Mouse (Mus musculus): ENCODE data around the gene Sult1a1. TPM values are rescaled to one million over a fixed set of nuclear protein-coding genes. Genes with fewer than 3 reads are reported as not detected.
"Not testable (repeated sequence)": the region's sequence is repeated elsewhere in the genome, so short reads cannot be mapped to it uniquely, and the experiment has no call there.

The Sult1a1 gene
- total RNA-seq, 2 experiments from 2014 or later: 24.0 to 45.6 TPM

DNA sequence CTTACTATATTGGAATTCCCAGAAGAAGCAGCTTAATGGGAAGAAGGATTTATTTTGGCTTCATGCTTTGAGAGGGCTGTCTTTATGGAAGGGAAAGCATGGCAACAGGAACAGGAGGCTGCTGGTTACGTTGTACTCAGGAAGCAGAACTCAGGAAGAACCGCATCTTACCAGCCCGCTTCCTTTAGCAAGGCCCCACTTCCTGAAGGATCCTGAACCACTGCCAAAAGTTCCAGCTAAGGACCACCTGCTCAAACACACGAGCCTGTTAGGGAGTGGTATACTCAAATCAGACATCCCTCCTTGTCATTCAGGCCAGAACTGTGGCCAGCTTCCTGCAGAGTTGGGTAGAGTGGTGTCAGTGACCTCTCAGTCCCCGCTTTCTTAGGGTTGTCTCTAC lies 7.8 kb downstream of the Sult1a1 start:
- no peak for DNase-seq (ENCODE audit: low spot score in 2 of 2)

- no peak for DNase-seq (ENCODE audit: low spot score in 2 of 2)
Observed at GRCm38 (mm10) chr7:126667495-126668090, 8.6 kb downstream of the Sult1a1 start.

DNA sequence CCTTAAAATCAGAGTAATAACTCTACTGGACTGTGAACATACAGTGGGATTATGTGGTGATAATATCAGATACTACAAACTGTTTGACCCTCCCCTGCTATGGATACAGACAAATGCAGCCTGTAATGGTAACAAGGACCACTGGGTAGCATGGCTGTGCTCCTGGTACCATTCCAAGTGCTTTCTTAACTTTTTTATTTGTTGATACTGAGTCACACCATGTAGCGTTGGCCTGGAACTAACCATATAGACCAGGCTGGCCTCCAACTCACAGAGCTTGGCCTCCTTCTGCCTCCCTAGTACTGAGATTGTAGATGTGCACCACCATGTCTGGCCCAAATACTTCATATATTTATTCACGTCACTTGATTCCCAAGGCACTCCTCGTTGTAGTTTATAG lies 11.0 kb downstream of the Sult1a1 start:
- no peak for DNase-seq (ENCODE audit: low spot score in 2 of 2)

DNA sequence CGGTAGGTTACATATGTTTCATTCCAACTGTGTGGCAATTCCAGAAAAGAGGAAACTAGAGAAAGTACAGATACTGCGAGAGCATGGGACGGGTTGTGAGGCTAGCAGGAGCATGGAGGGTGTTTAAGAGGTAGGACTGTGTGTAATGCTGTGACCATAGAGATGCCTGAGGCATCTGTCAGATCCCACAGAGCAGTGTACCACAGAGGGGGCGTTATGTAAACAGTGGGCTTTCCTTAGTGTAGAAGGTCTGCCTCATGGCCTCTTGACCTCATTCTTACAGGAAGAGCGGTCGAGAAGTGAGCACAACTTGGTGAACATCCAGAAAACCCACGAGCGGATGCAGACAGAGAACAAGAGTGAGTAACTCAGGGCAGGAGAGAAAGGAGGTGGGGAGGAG lies 12.6 kb downstream of the Sult1a1 start:
- DNase-seq (ENCODE audit: low spot score in 2 of 2): no peak

- DNase-seq (ENCODE audit: low spot score in 2 of 2): no peak
Observed at GRCm38 (mm10) chr7:126659771-126660170, 16.5 kb downstream of the Sult1a1 start.

DNA sequence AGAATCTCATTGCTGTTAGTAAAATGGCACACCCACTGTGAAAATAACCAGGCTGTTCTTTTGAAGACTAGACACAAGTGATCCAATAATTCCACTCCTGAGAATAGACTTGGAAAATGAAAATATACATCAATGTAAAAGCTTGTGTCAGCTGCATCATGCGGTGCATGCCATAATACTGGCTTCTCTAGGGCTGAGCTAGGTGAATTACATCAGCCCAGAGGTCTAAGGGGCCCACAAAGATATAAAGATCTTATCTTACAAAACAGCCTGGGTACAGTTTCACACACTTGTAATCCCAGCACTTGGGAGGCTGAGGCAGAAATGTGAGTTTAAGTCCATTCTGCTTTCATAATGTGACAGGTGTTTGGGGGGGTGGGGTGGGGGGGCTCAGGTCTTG lies 18.7 kb downstream of the Sult1a1 start:
- no peak for DNase-seq (ENCODE audit: low spot score in 2 of 2)

DNA sequence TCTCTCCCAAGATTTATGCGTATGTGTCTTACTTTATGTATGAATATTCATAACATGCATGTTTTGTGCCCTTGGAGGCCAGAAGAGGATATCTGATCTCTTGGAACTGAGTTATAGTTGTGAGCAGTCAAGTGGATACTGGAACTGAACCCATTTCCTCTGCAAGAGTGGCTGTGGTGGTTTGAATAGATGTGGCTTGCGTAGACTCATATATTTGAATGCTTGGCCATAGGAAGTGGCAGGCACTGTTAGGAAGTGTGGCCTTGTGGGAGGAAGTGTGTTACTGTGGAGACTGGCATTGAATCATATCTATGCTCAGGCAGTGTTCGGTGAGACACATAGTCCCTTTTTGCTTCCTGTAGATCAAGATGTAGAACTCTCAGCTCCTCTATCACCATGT lies 20.5 kb downstream of the Sult1a1 start:
- DNase-seq (ENCODE audit: low spot score in 2 of 2): no peak

- DNase-seq (ENCODE audit: low spot score in 2 of 2): no peak
Observed at GRCm38 (mm10) chr7:126653991-126654390, 22.2 kb downstream of the Sult1a1 start.

GRCm38 (mm10) chr7:126650852-126651251 lies 25.4 kb downstream of the Sult1a1 start:
- DNase-seq (ENCODE audit: low spot score in 2 of 2): no peak

DNA sequence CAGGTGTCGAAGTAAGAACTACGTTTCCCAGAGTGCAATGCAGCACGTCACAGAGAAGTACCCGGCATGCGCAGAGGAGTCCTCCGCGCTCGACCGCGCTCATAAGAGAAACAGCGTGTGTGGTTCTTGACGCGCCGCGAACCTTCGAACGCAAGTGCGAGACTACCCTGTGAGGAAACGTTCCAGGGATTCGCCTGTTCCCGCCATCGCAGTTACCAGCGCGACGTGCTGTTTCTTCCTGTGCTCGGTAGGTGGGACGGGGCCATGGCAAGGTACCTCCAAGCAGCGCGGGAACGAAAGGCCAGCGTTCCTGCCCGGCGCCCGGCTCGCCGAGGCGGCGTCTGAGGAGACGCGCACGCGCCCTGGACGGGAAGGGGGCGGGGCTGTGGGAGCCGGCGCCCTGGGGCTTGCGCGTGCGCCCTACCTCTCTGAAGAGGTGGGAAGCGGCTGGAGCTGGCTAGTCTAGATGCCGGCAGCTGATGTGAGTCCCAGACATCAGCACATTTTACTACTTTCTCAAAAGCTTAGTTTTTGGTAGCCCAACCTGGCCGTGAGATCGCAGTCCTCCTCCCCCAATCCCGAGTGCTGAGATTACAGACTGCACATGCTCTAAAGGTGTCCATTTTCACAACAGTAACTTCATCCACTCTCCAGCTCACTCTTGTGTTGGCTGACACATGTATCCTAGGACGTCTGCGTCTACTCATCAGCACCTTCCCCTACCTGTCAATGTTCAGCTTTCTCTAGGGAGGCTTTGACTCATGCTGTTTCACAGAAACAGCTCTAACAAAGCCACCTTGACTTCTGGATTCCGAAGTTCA lies 26.8 kb downstream of the Sult1a1 start, which contains the start of gene Sgf29:
TSS of gene Sgf29 (plus strand) at position 79 of the 821 bp plus-strand sequence.
- peak; percentile 83 to 86 for DNase-seq (ENCODE audit: low spot score in 2 of 2)

DNA sequence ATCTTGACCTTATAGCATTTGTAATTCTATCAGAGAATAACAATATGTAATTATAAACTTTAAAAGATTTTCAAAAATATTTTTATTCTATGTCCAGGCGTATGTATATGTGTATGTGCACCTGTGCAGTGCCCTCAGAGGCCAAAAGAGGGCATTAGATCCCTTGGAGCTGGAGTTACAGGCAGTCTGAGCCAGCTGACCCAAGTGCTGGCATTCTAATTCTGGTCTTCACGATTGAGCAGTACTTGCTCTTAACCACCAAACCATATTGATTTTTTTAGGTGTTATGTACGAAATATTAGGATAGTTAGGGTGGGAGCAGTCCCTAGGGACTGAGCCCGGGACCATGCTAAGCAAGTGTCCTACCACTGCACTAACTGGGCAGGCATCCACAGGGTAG lies 27.7 kb downstream of the Sult1a1 start:
- DNase-seq (ENCODE audit: low spot score in 2 of 2): no peak

DNA sequence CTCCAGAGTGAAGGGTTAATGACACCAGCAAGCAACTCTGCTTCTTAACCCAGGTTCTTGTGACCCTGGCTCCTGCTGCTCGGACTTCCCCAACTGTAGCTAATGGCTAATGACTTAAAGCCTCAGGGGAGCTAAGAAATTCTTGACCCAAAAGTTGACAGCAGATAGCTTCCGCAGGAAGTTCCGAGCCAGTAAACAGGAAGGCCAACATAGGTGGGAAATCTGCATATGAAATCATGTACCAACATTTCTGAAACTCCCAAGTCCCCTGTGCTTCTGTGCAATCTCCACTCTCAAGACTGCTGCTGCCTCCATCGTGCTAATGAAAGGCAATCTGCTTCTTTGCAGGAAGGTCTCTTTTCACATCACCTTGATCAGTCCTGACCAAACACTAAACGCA lies 30.5 kb downstream of the Sult1a1 start:
- no peak for DNase-seq (ENCODE audit: low spot score in 2 of 2)

DNA sequence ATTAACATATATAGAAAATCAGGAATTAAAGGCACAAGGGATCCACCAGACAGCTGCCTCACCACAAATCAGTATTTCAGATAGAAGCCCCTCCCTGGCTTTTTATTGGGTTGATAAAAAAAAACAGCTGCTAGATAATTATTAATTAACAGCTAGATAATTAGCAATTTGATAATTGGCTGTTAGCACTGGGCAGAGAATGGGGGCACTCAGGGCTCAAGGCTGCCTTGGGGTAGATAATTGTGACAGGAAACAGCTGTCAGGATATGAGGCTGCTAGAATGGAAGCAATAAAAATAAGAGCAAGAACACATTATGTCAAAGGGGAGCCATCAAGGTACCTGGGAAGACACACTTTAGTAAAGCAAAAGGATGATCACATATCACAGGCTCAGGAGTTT lies 31.3 kb downstream of the Sult1a1 start:
- no peak for DNase-seq (ENCODE audit: low spot score in 2 of 2)

- no peak for DNase-seq (ENCODE audit: low spot score in 2 of 2)
Observed at GRCm38 (mm10) chr7:126644345-126644744, 31.9 kb downstream of the Sult1a1 start.

DNA sequence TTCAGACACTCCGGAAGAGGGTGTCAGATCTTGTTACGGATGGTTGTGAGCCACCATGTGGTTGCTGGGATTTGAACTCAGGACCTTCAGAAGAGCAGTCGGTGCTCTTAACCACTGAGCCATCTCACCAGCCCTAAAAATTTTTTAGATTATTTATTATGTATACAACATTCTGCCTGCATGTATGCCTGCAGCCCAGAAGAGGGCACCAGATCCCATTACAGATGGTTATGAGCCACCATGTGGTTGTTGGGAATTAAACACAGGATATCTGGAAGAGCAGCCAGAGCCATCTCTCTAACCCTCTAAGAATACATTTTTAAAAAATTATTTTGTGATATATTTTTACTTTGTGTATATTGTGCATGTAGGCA lies 33.0 kb downstream of the Sult1a1 start:
- DNase-seq (ENCODE audit: low spot score in 2 of 2): not testable (repeated sequence)

DNA sequence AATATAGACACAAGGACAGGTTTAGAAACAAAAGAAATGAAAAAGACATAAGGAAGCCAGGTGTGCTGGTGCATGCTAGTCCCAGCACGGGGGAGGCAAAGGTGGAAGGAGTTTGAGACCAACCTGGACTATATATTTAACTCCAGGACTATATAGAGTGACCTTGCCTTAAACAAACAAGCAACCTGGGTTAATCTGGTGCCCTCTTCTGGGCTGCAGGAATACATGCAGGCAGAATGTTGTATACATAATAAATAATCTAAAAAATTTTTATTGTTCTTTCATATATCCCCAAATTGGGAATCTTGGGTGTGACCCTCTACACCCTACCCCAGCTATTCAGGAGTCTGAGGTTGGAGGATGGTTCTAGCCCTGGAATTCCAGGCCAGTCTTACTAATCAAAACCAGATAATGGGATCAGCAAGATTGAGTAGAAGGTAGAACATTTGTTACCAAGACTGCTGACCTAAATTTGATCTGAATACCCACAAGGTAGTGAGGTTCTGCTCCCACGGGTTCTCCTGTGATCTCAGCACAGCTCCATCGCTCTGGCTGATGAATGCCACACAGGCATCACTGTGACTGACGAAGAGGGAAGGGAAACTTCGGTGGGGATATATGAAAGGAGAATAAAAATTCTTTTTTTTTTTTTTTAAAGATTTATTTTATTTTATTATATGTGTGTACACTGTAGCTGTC lies 33.5 kb downstream of the Sult1a1 start:
- no peak for DNase-seq (ENCODE audit: low spot score in 2 of 2)

DNA sequence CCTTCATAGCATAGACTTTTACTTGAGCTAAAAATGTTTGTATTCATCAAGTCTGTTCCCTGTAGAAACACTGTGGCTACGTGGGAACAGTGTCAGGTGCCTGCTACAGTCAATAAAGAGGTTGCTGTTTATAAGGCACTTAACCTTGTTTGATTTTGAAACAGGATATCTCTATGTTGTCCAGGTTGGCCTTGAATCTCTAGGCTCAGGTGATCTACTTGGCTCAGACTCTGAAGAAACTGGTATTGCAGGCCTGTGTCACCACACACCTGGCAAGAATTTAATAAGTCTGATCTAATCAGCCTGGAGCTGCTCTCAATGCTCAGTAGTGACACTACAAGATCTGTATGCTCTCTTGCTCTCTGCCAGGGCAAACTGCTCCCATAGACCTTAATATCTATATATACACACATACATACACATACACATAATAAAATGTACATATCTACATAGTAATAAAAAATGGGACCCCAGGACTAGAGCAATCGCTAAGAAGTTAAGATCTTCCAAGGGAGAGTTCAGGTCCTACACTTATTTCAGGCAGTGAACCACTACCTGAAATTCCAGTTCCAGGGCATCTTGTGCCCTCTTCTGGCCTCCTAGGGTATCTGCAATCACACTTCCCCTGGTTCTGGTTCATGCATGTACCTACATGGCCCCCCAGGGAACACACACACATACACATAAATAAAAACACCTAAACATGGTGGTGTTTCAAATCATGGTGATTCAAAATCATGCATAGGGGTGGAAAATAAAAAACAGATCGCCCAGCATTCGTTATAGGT lies 39.3 kb downstream of the Sult1a1 start:
- peak in 1 of 2 experiments; percentile 9 for DNase-seq (ENCODE audit: low spot score in 2 of 2)

- DNase-seq (ENCODE audit: low spot score in 2 of 2): no peak
Observed at GRCm38 (mm10) chr7:126635375-126635774, 40.9 kb downstream of the Sult1a1 start.

DNA sequence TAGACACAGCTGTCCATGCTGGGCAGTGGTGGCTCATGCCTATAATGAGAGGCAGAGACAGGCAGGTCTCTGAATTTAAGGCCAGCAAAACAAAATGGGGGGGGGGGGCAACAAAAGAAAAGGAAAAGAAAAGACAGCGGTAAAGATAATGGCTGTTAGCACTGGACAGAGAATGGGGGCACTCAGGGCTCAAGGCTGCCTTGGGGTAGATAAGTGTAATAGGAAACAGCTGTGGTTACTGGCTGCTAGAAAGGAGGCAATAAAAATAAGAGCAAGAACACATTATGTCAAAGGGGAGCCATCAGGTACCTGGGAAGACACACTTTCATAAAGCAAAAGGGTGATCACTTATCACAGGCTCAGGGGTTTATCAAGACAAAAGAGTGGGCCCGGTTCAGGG lies 43.8 kb downstream of the Sult1a1 start:
- no peak for DNase-seq (ENCODE audit: low spot score in 2 of 2)

DNA sequence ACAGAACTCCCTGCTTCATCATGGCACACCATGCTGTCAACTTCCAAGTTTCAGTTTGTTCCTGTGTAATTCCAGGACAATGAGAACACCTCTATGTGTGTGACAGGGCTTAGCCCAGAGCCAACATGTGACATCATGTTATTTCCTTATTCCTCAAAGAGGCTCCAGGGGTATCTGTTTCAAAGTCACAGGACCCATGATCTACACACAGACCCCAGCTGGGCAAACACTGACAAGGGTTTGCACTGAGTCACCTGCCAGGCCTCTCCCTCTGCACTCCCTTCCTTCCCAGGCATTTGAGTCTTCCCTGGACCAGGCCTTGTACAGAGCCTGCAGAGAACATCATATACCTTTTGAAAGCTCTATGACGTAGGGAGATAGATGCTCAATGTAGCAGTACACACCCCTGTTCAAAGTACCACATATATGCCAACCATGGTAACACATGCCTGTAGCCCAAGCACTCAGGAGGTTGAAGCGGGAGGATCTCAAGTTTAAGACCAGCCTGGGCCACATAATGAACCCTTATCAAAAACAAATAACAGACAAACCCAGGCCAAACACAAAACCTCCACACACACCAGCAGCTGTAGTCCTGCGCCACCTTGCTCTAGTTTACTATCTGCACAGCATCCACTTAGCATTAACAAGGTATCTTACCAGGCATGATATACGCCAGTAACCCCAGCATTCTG lies 45.3 kb downstream of the Sult1a1 start, which contains the start of gene Nupr1:
TSS of gene Nupr1 (minus strand) at position 38 of the 695 bp plus-strand sequence.
- DNase-seq (ENCODE audit: low spot score in 2 of 2): no peak

DNA sequence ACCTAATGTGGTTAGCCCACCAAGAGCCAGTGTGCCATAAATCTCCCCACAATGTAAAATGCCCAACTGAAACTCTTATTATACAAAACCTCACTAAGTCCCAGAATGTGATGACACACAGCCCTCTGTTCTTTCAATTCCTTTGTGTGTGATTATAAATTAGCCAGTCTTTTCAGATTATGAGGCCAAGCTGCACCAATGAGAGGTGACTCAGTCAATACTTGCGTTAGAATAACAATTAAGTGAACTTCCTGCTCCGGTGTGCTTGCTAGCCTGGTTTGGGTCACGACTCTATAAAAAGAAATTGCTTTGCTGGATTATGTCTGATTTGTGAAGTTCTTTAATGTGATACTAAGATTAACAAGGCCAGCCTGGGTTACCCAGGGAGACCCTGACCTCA lies 46.3 kb downstream of the Sult1a1 start:
- no peak for DNase-seq (ENCODE audit: low spot score in 2 of 2)

Data from adrenal gland, postnatal 4 days (tissue).